Mouse (Mus musculus) megakaryocyte, embryonic 14.5 days (primary cell): Measurements from ENCODE around the gene Il2ra.

Experiments used
- FLI1 ChIP-seq: IDR thresholded peaks from 2 replicates; pipeline ENCODE4 v1.6.1; 2012; ENCODE audit warnings: low read length, inconsistent platforms, mixed read lengths
- GATA1 ChIP-seq: IDR thresholded peaks from 3 replicates; pipeline ENCODE4 v1.6.1; 2012; ENCODE audit warnings: mixed read lengths, low read length, inconsistent platforms, borderline replicate concordance

GRCm38 (mm10) chr2:11732978-11733377 is 90.4 kb downstream of the Il2ra start:
- TF ChIP-seq GATA1 (no peak), FLI1 (no peak)
